Mouse (Mus musculus) heart, postnatal 0 days (tissue): ENCODE measurements at regions not wholly inside any gene's neighbourhood (a gene's known extent, or its start where the extent isn't known, plus 50 kb on each side); places are given as distances from the start of the nearest gene placed in this dataset.

Experiments used
- ATAC-seq: fragments of 200-750 bp; cut with Nextera tagmentation; 2 replicates; pipeline ENCODE4 v1.8.0; 2017; ENCODE audit warnings: low read depth, moderate number of reproducible peaks, moderate library complexity; ENCODE audit not compliant: insufficient read depth
- DNase-seq: peaks from one replicate; pipeline ENCODE4 v3.0.0-alpha.2; 2016; ENCODE audit warnings: low spot score
- H3K27ac ChIP-seq: fragments of 300-500 bp; sonication (generic); 2 replicates; pipeline ENCODE4 v1.5.1; 2014; ENCODE audit warnings: low read depth, mild to moderate bottlenecking
- H3K27me3 ChIP-seq: fragments of 300-500 bp; sonication (generic); 2 replicates; pipeline ENCODE4 v1.6.1; 2014; ENCODE audit warnings: low read length, mixed read lengths; ENCODE audit not compliant: control insufficient read depth, insufficient read depth
- H3K36me3 ChIP-seq: fragments of 300-500 bp; sonication (generic); replicated peaks from 2 replicates; pipeline ENCODE4 v1.6.1; 2014; ENCODE audit warnings: low read length, mixed read lengths; ENCODE audit not compliant: control insufficient read depth, insufficient read depth
- H3K4me1 ChIP-seq: fragments of 300-500 bp; sonication (generic); 2 replicates; pipeline ENCODE4 v1.6.1; 2014; ENCODE audit warnings: antibody characterized with exemption; ENCODE audit not compliant: control insufficient read depth, insufficient read depth
- H3K4me2 ChIP-seq: fragments of 300-500 bp; sonication (generic); 2 replicates; pipeline ENCODE4 v1.6.1; 2014; ENCODE audit warnings: low read depth, mild to moderate bottlenecking, low read length, moderate library complexity
- H3K4me3 ChIP-seq: fragments of 300-500 bp; sonication (generic); 2 replicates; pipeline ENCODE4 v1.5.1; 2014; ENCODE audit warnings: low read depth, low read length
- H3K9ac ChIP-seq: fragments of 300-500 bp; sonication (generic); replicated peaks from 2 replicates; pipeline ENCODE4 v1.6.1; 2014; ENCODE audit warnings: low read depth, low read length, mixed read lengths
- H3K9me3 ChIP-seq: fragments of 300-500 bp; sonication (generic); replicated peaks from 2 replicates; pipeline ENCODE4 v1.6.1; 2016; ENCODE audit warnings: low read length; ENCODE audit not compliant: control insufficient read depth
- CTCF ChIP-seq: IDR thresholded peaks from 2 replicates; pipeline ENCODE4 v1.5.1; 2016; ENCODE audit warnings: antibody characterized with exemption, control low read depth, low read depth
- EP300 ChIP-seq: IDR thresholded peaks from 2 replicates; pipeline ENCODE4 v1.6.1; 2016; ENCODE audit warnings: antibody characterized with exemption, low read depth
- WGBS: fragments of 180-500 bp; shearing (Covaris S2); extraction: QIAGEN DNeasy Blood & Tissue Kit; methylation state at CpG from one replicate; pipeline ENCODE4 v1.1.7; 2014; 5-methylcytosine and 5-hydroxymethylcytosine counted together

DNA sequence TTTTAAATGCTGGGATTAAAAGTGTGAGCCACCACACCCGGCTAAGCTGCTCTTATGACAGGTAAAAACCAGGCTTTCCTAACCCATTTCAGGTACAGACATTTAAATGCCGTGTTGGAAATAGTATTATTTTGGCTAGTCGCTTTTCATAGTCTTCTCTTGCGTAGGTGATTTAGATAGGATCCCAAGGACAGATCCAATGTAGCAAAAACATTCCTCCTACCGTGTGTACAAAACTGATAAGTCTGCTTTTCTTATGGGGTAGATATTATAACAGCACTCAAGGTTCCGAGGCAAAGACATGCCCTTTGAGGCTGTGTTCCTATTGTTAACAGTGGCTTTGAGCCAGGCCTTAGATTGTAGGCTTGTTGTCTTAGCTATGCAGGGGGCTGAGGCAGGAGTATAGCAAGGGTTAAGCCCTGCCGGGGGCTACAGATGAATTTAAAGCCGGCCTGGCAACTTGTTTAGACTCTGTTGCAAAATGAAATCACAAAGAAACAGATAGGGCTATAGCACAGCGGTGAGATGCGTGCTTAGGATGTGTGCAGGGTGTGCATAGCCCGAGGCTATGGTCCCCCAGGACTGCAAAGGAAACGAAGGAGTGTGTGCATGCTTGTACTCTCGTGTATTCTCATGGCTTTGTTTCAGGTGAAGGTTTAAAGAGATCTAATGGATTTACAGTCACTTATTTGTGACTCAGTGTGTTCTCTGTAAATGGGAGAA, 57.7 kb upstream of the Commd8 start:
- H3K4me3 ChIP-seq = no peak overlapping the region
- H3K9me3 ChIP-seq = no peaks in the 10 kb centered on the region
- no peak overlapping the region for H3K9ac ChIP-seq
- 64% methylated on average over 13 of the region's 13 CpGs for WGBS
- TF ChIP-seq EP300 = no peak
- TF ChIP-seq CTCF = no peak
- no peaks in the 10 kb centered on the region for H3K27me3 ChIP-seq
- H3K27ac ChIP-seq = no peak overlapping the region
- DNase-seq (no peak), ATAC-seq (no peak)
- H3K4me2 ChIP-seq = no peak overlapping the region
- peaks cover 12% of the 10 kb centered on the region for H3K4me1 ChIP-seq
- H3K36me3 ChIP-seq = 0 out of 2 replicates have a peak, but pooled peaks cover 4% of the 10 kb centered on the region

DNA sequence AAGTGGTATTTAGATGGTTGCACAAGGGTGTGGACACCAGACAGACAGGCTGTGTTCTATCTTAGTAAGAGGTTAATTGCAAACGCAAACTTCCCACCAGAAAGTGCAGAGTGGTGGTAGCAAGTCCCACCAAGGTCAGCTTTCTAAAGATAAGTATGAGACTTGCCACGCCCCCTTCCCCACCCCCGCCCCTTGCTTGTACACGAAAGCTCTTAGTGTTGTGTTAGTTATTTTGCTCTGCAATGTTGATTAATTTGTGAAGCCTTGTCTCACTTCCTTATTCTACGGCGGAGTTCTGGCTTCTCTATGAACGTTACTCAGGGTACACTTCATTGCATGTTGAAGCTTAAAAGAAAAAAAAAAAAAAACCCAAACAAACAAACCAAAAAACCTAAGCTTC, 57.1 kb upstream of the Commd8 start:
- DNase-seq (no peak), ATAC-seq (0 out of 2 replicates have a peak, but pooled peaks have one; percentile 17)
- Histone ChIP-seq H3K4me1 (peaks cover 12% of the 10 kb centered on the region), H3K4me2 (peak overlapping the region; percentile 25; the same call in 1 of the 2 replicates), H3K4me3 (no peak overlapping the region), H3K9me3 (no peaks in the 10 kb centered on the region), H3K36me3 (0 out of 2 replicates have a peak, but pooled peaks cover 4% of the 10 kb centered on the region), H3K9ac (no peak overlapping the region), H3K27me3 (no peaks in the 10 kb centered on the region), H3K27ac (no peak overlapping the region)
- 38% methylated on average over 7 of the region's 7 CpGs for WGBS
- TF ChIP-seq EP300 (no peak), CTCF (no peak)

DNA sequence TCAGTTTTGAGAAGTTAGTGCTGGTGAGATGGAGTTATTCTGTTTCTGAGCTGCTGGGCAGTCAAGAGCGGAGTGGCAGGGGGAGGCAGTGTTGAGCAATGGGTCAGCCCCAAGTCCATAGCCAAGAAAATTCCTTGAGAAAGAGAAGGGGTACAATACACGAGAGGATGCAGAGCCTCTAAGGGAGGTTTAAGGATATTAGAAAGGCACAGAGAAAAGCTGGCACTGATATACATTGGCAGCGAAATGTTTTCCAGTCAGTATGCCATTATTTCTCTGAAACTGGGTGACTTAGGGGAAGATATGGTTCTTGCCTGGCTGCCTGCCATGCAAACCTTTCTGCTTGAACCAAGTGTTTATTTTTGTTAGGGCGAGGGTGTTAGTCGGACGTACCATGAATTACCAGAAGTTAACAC, 56.6 kb upstream of the Commd8 start:
- Histone ChIP-seq H3K4me2 (peak overlapping the region; percentile 25), H3K36me3 (0 out of 2 replicates have a peak, but pooled peaks cover 4% of the 10 kb centered on the region), H3K4me3 (no peak overlapping the region), H3K9ac (no peak overlapping the region), H3K4me1 (peaks cover 14% of the 10 kb centered on the region), H3K9me3 (no peaks in the 10 kb centered on the region), H3K27ac (0 out of 2 replicates have a peak overlapping the region, but pooled peaks have one; percentile 20), H3K27me3 (no peaks in the 10 kb centered on the region)
- DNase-seq (peak; percentile 18), ATAC-seq (0 out of 2 replicates have a peak, but pooled peaks have one; percentile 27)
- 36% methylated on average over 6 of the region's 6 CpGs for WGBS
- TF ChIP-seq EP300 = no peak
- TF ChIP-seq CTCF = no peak

DNA sequence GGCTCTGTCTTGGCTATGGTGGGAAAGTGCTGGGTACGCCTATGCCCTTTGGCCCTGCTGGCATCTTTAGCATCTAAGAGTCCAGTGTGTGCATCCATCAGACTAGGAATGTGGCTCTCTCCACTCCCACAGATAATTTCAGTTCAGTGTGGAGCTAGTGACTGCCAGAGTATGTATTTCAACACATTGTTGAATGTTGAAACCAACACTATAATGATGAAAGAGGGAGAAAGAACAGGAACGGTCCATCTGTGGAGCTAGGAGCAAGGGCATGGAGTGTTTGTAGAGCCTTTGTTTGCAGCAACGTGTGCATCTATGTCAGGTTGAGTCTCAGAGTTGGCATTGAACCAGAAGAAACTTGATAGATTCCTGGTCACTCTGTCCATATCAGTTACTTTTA, 54.9 kb upstream of the Commd8 start:
- no peak for ATAC-seq
- Histone ChIP-seq H3K4me3 (no peak overlapping the region), H3K36me3 (no peaks in the 10 kb centered on the region), H3K4me2 (no peak overlapping the region), H3K9me3 (no peaks in the 10 kb centered on the region), H3K4me1 (peaks cover 20% of the 10 kb centered on the region), H3K9ac (no peak overlapping the region), H3K27me3 (no peaks in the 10 kb centered on the region), H3K27ac (no peak overlapping the region)
- WGBS = 61% methylated on average over 3 of the region's 3 CpGs
- DNase-seq = no peak
- TF ChIP-seq EP300 = no peak
- no peak for TF ChIP-seq CTCF

DNA sequence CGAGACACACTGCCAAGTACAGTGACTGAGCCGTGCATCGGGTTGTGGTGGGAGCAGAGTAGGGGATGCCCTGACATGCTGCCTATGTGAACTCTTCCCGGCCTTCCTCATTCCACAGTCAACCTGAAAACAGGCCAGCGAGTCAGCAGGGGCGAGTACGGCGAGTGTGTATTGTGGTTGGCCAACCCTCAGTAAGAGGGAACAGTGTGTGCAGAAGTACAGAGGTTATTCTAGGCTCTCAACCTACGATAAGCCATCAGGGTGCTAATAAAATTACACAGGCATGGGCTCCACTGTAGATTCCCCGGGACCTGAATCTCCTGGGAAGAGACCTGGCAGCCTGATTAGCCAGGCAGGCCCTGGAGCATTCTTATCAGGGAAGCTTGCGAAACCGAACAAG, 51.7 kb upstream of the Commd8 start:
- Histone ChIP-seq H3K27me3 (no peaks in the 10 kb centered on the region), H3K9ac (no peak overlapping the region), H3K9me3 (no peaks in the 10 kb centered on the region), H3K27ac (peak overlapping the region; percentile 9; the same call in 1 of the 2 replicates), H3K36me3 (no peaks in the 10 kb centered on the region), H3K4me2 (no peak overlapping the region), H3K4me3 (no peak overlapping the region), H3K4me1 (peaks cover 12% of the 10 kb centered on the region)
- WGBS = 37% methylated on average over 12 of the region's 12 CpGs
- DNase-seq (peak; percentile 59), ATAC-seq (peak; percentile 88)
- TF ChIP-seq EP300 (no peak), CTCF (no peak)
